Mouse (Mus musculus) liver, embryonic 14.5 days (tissue): ENCODE results near the gene Isx. TPM values are rescaled to one million over a fixed set of nuclear protein-coding genes. Genes with fewer than 3 reads are reported as not detected.

Experiments used
- ATAC-seq: fragments of 200-750 bp; cut with Nextera tagmentation; 2 replicates; pipeline ENCODE4 v1.8.0; 2017; ENCODE audit warnings: moderate number of reproducible peaks, mild to moderate bottlenecking, moderate library complexity; ENCODE audit not compliant: insufficient read depth
- DNase-seq, 3 experiments: peaks; one replicate each; pipeline ENCODE4 v3.0.0-alpha.2; 2012 to 2013; ENCODE audit warnings: low read depth in 3 of 3, low spot score in 3 of 3
- H3K27ac ChIP-seq: fragments of 300-500 bp; sonication (generic); 2 replicates; pipeline ENCODE4 v1.5.1; 2014; ENCODE audit warnings: moderate library complexity, mild to moderate bottlenecking, control low read depth, inconsistent platforms
- H3K27me3 ChIP-seq: fragments of 300-500 bp; sonication (generic); 2 replicates; pipeline ENCODE4 v1.6.1; 2014; ENCODE audit warnings: mild to moderate bottlenecking, low read length, moderate library complexity; ENCODE audit not compliant: control insufficient read depth, insufficient read depth
- H3K36me3 ChIP-seq: fragments of 300-500 bp; sonication (generic); replicated peaks from 2 replicates; pipeline ENCODE4 v1.6.1; 2014; ENCODE audit warnings: low read depth; ENCODE audit not compliant: control insufficient read depth, insufficient read depth
- H3K4me1 ChIP-seq, 2 experiments: fragments of 200-500 bp in 1 of 2; fragments of 300-500 bp in 1 of 2; sonication (generic) in 1 of 2; replicated peaks; 2 replicates each; pipeline ENCODE4 v1.6.1; 2012 to 2014; ENCODE audit warnings: antibody characterized with exemption in 1 of 2, inconsistent platforms in 1 of 2, low read length in 1 of 2; ENCODE audit not compliant: control insufficient read depth in 2 of 2, insufficient read depth in 2 of 2
- H3K4me2 ChIP-seq: fragments of 300-500 bp; sonication (generic); 2 replicates; pipeline ENCODE4 v1.6.1; 2014; ENCODE audit warnings: low read depth, mild to moderate bottlenecking, control low read depth, moderate library complexity
- H3K4me3 ChIP-seq, 2 experiments: fragments of 200-500 bp in 1 of 2; fragments of 300-500 bp in 1 of 2; sonication (generic) in 1 of 2; 2 replicates each; pipeline ENCODE4 v1.5.1; 2012 to 2014; ENCODE audit warnings: low read depth in 2 of 2, low read length in 2 of 2, mild to moderate bottlenecking in 2 of 2, control low read depth in 1 of 2, inconsistent platforms in 1 of 2, moderate library complexity in 1 of 2; ENCODE audit not compliant: insufficient read depth in 1 of 2
- H3K9ac ChIP-seq: fragments of 300-500 bp; sonication (generic); replicated peaks from 2 replicates; pipeline ENCODE4 v1.6.1; 2014; ENCODE audit warnings: mild to moderate bottlenecking, control low read depth, moderate library complexity
- H3K9me3 ChIP-seq: fragments of 300-500 bp; sonication (generic); 2 replicates; pipeline ENCODE4 v1.6.1; 2016; ENCODE audit warnings: low read length, mixed read lengths; ENCODE audit not compliant: control insufficient read depth
- CTCF ChIP-seq: IDR thresholded peaks from 2 replicates; pipeline ENCODE4 v1.5.1; 2016; ENCODE audit warnings: antibody characterized with exemption, low read depth, control low read depth
- EP300 ChIP-seq: IDR thresholded peaks from 2 replicates; pipeline ENCODE4 v1.6.1; 2016; ENCODE audit warnings: antibody characterized with exemption, low read depth
- WGBS: fragments of 180-500 bp; shearing (Covaris S2); extraction: QIAGEN DNeasy Blood & Tissue Kit; methylation state at CpG from one replicate; pipeline ENCODE4 v1.1.7; 2014; ENCODE audit not compliant: insufficient replicate concordance; 5-methylcytosine and 5-hydroxymethylcytosine counted together
- polyA plus RNA-seq, 2 experiments: library from polyadenylated mRNA; depleted of rRNA in 1 of 2; stranded (reverse) in 1 of 2; unstranded in 1 of 2; fragments of >200 nt; fragmentation: Nextera tagmentation in 1 of 2; extraction: Ambion mirVana in 1 of 2; gene quantifications; 2 replicates each; pipeline versions ENCODE4 v1.2.1 to v1.2.3; 2012 to 2014

Gene Isx
- polyA plus RNA-seq, 2 experiments = not detected

DNA sequence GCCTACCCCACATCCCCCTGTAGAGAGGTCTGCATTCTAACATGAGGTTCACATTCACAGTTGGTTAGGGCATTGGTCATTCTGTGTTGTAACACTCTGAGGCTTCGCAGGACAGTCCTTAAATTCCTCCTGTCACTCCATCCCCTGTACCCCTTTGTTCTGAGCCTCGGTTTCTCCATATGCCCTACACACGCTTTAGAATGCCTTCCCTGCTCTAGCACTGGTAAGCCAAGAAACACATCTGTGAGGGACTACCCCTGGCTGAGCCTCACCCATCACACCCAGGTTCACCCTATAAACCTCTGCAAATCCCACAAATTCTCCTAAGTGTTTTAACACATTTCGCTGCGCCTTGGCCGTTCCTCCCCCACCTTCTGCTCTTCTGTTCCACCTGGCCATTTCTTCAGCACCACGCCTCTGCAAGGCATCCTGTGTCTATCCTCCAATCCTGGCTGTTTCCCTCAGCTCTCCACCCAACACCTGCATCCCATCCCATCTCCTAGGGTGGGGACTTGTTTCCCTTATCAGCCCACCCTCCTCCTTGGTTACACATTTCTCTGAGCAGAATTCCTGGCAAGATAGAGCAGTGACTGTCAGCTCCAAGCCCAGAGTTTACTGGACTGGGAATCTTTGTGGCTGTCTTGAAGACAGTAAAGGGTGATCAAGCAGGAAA lies 686 bp upstream of the Isx start:
- no peaks in the 10 kb centered on the region for H3K9me3 ChIP-seq
- no peak overlapping the region for H3K4me3 ChIP-seq
- no peak overlapping the region for H3K4me2 ChIP-seq
- no peak for ATAC-seq
- no peaks in the 10 kb centered on the region for H3K4me1 ChIP-seq
- WGBS = 59% methylated on average over 7 of the region's 7 CpGs
- no peak overlapping the region for H3K27ac ChIP-seq
- H3K27me3 ChIP-seq = no peaks in the 10 kb centered on the region
- H3K9ac ChIP-seq = no peak overlapping the region
- TF ChIP-seq EP300 (no peak), CTCF (no peak)
- no peaks in the 10 kb centered on the region for H3K36me3 ChIP-seq
- no peak for DNase-seq

DNA sequence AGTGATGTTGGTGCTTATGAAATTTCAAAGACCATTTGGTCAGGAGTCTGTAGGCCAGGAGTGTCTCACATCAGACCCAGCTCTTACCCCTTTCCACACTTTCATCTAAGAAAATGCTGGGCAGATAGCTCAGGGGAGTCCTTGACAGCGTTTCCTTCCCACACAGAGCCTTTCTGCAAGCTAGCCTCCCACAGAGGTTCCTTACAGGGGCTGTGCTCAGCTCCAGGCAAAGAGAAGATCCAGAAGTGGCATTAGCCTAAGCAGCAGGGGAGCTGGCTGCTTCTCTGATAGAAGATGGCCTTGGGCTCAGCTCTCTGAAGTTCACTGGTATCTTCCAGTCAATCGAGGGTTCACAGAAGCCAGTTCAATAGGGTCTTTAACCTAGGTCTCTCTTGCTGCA lies 1.6 kb downstream of the Isx start:
- H3K4me1 ChIP-seq = no peaks in the 10 kb centered on the region
- no peak overlapping the region for H3K4me2 ChIP-seq
- no peak overlapping the region for H3K27ac ChIP-seq
- H3K36me3 ChIP-seq = no peaks in the 10 kb centered on the region
- no peak overlapping the region for H3K4me3 ChIP-seq
- no peak for DNase-seq
- whole genome bisulfite sequencing = 32% methylated on average over 2 of the region's 2 CpGs
- no peaks in the 10 kb centered on the region for H3K9me3 ChIP-seq
- no peak overlapping the region for H3K9ac ChIP-seq
- no peak for TF ChIP-seq CTCF
- no peak for TF ChIP-seq EP300
- no peaks in the 10 kb centered on the region for H3K27me3 ChIP-seq
- no peak for ATAC-seq

DNA sequence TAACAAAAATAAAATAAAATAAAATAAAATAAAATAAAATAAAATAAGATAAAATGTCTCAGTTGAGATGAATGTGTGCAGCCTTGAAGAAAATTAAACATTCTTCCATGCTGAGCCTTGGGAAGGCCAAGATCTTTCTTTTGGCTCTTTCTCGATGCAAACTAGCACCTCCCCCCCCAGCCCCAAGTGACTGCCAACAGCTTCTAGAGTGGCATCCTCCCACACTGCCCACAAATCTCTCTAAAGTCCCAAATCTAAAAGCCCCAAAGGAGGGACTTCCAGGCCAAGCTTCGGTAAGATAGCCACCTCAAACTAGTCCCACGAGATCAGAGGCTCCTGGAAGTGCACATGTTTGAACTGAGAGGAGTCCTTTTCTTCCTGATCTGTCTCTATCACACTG lies 5.7 kb downstream of the Isx start:
- H3K4me1 ChIP-seq = no peaks in the 10 kb centered on the region
- no peak overlapping the region for H3K4me2 ChIP-seq
- no peak for DNase-seq
- H3K9me3 ChIP-seq = no peaks in the 10 kb centered on the region
- no peak for ATAC-seq
- no peaks in the 10 kb centered on the region for H3K36me3 ChIP-seq
- H3K27me3 ChIP-seq = no peaks in the 10 kb centered on the region
- no peak overlapping the region for H3K9ac ChIP-seq
- TF ChIP-seq EP300 (no peak), CTCF (no peak)
- H3K27ac ChIP-seq = no peak overlapping the region
- no peak overlapping the region for H3K4me3 ChIP-seq
- 48% methylated on average over 3 of the region's 3 CpGs for WGBS

DNA sequence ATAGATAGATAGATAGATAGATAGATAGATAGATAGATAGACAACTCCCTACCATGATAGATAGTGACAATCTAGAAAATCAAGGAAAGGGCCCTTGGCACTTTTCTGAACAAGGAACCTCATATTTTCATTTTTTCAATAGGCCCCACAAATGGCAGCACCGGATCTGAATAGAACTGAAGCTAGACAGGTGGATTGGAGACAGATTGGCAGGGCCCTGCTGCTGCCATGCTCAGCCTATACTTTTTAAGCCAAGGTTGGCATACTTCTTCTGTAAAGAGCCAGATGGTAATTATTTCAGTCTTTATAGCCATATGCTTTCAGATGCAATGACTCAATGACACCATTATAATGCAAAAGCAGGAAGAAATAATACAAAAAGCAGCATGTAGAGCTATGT lies 15.8 kb downstream of the Isx start:
- no peaks in the 10 kb centered on the region for H3K27me3 ChIP-seq
- DNase-seq (no peak), ATAC-seq (no peak)
- no peaks in the 10 kb centered on the region for H3K4me1 ChIP-seq
- WGBS = 73% methylated on average over 1 of the region's 1 CpGs
- no peak overlapping the region for H3K27ac ChIP-seq
- H3K9ac ChIP-seq = no peak overlapping the region
- no peak for TF ChIP-seq CTCF
- no peak for TF ChIP-seq EP300
- no peaks in the 10 kb centered on the region for H3K9me3 ChIP-seq
- H3K36me3 ChIP-seq = no peaks in the 10 kb centered on the region
- no peak overlapping the region for H3K4me3 ChIP-seq
- H3K4me2 ChIP-seq = no peak overlapping the region

GRCm38 (mm10) chr8:74891030-74891429 lies 18.1 kb downstream of the Isx start:
- Histone ChIP-seq H3K27ac (no peak overlapping the region), H3K9ac (no peak overlapping the region), H3K36me3 (no peaks in the 10 kb centered on the region), H3K9me3 (no peaks in the 10 kb centered on the region), H3K4me1 (no peaks in the 10 kb centered on the region), H3K4me2 (no peak overlapping the region), H3K4me3 (no peak overlapping the region), H3K27me3 (no peaks in the 10 kb centered on the region)
- no peak for DNase-seq
- no peak for ATAC-seq
- 46% methylated on average over 5 of the region's 5 CpGs for WGBS
- TF ChIP-seq CTCF = no peak
- TF ChIP-seq EP300 = no peak
